Mouse (Mus musculus): Measurements from ENCODE around the gene Slc25a35. TPM values are rescaled to one million over a fixed set of nuclear protein-coding genes. Genes with fewer than 3 reads are reported as not detected.
"Not testable (repeated sequence)": the region's sequence is repeated elsewhere in the genome, so short reads cannot be mapped to it uniquely, and the experiment has no call there.

Slc25a35 gene
- polyA plus RNA-seq, 1 experiment from 2014 or later: 1.2 TPM

- 86% methylated on average over 11 of the region's 11 CpGs for WGBS
- Histone ChIP-seq H3K27ac (replicated peaks in 1 of 2; ENCODE audit: control insufficient read depth in 1 of 2, insufficient read depth in 1 of 2, low read depth in 2 of 2, low read length in 2 of 2) (no peak overlapping the region), H3K27me3 (ENCODE audit: control insufficient read depth, insufficient read depth, low read length) (no peaks in the 10 kb centered on the region), H3K36me3 (ENCODE audit: control insufficient read depth, insufficient read depth, low read length) (peaks cover 69% of the 10 kb centered on the region), H3K4me1 (ENCODE audit: control insufficient read depth in 2 of 2, insufficient read depth in 2 of 2, low read length in 2 of 2) (no peaks in the 10 kb centered on the region), H3K9me3 (ENCODE audit: control insufficient read depth, low read length) (no peaks in the 10 kb centered on the region), H3K9ac (ENCODE audit: low read length) (no peak overlapping the region), H3K4me3 (ENCODE audit: control insufficient read depth in 1 of 2, insufficient read depth in 1 of 2, low read depth in 1 of 2, low read length in 2 of 2) (no peak overlapping the region), H3K4me2 (ENCODE audit: low read length) (no peak overlapping the region)
- ATAC-seq (ENCODE audit: insufficient number of reproducible peaks, insufficient read depth, low FRiP score, low read depth): no peak
Measured at GRCm38 (mm10) chr11:68987365-68987882, 19.5 kb downstream of the Slc25a35 start.

- Histone ChIP-seq H3K9ac (ENCODE audit: low read length) (no peak overlapping the region), H3K27ac (replicated peaks in 1 of 2; ENCODE audit: control insufficient read depth in 1 of 2, insufficient read depth in 1 of 2, low read depth in 2 of 2, low read length in 2 of 2) (no peak overlapping the region), H3K4me2 (ENCODE audit: low read length) (no peak overlapping the region), H3K4me1 (ENCODE audit: control insufficient read depth in 2 of 2, insufficient read depth in 2 of 2, low read length in 2 of 2) (no peaks in the 10 kb centered on the region), H3K4me3 (ENCODE audit: control insufficient read depth in 1 of 2, insufficient read depth in 1 of 2, low read depth in 1 of 2, low read length in 2 of 2) (no peak overlapping the region), H3K36me3 (ENCODE audit: control insufficient read depth, insufficient read depth, low read length) (peaks cover 78% of the 10 kb centered on the region), H3K9me3 (ENCODE audit: control insufficient read depth, low read length) (no peaks in the 10 kb centered on the region), H3K27me3 (ENCODE audit: control insufficient read depth, insufficient read depth, low read length) (no peaks in the 10 kb centered on the region)
- 83% methylated on average over 17 of the region's 17 CpGs for WGBS
- no peak for ATAC-seq (ENCODE audit: insufficient number of reproducible peaks, insufficient read depth, low FRiP score, low read depth)
Measured at GRCm38 (mm10) chr11:68988341-68988740, 20.4 kb downstream of the Slc25a35 start.

GRCm38 (mm10) chr11:68993122-68993521, 25.2 kb downstream of the Slc25a35 start:
- H3K4me1 ChIP-seq (ENCODE audit: control insufficient read depth in 2 of 2, insufficient read depth in 2 of 2, low read length in 2 of 2): no peaks in the 10 kb centered on the region
- no peaks in the 10 kb centered on the region for H3K27me3 ChIP-seq (ENCODE audit: control insufficient read depth, insufficient read depth, low read length)
- H3K27ac ChIP-seq (replicated peaks in 1 of 2; ENCODE audit: control insufficient read depth in 1 of 2, insufficient read depth in 1 of 2, low read depth in 2 of 2, low read length in 2 of 2): no peak overlapping the region
- ATAC-seq (ENCODE audit: insufficient number of reproducible peaks, insufficient read depth, low FRiP score, low read depth): no peak
- 90% methylated on average over 7 of the region's 7 CpGs for WGBS
- H3K4me2 ChIP-seq (ENCODE audit: low read length): no peak overlapping the region
- H3K9ac ChIP-seq (ENCODE audit: low read length): no peak overlapping the region
- H3K4me3 ChIP-seq (ENCODE audit: control insufficient read depth in 1 of 2, insufficient read depth in 1 of 2, low read depth in 1 of 2, low read length in 2 of 2): no peak overlapping the region
- peaks cover 98% of the 10 kb centered on the region for H3K36me3 ChIP-seq (ENCODE audit: control insufficient read depth, insufficient read depth, low read length)
- H3K9me3 ChIP-seq (ENCODE audit: control insufficient read depth, low read length): no peaks in the 10 kb centered on the region

- 93% methylated on average over 3 of the region's 3 CpGs for WGBS
- no peak overlapping the region for H3K4me3 ChIP-seq (ENCODE audit: control insufficient read depth in 1 of 2, insufficient read depth in 1 of 2, low read depth in 1 of 2, low read length in 2 of 2)
- no peaks in the 10 kb centered on the region for H3K4me1 ChIP-seq (ENCODE audit: control insufficient read depth in 2 of 2, insufficient read depth in 2 of 2, low read length in 2 of 2)
- no peaks in the 10 kb centered on the region for H3K9me3 ChIP-seq (ENCODE audit: control insufficient read depth, low read length)
- H3K9ac ChIP-seq (ENCODE audit: low read length): no peak overlapping the region
- H3K27me3 ChIP-seq (ENCODE audit: control insufficient read depth, insufficient read depth, low read length): no peaks in the 10 kb centered on the region
- H3K27ac ChIP-seq (replicated peaks in 1 of 2; ENCODE audit: control insufficient read depth in 1 of 2, insufficient read depth in 1 of 2, low read depth in 2 of 2, low read length in 2 of 2): no peak overlapping the region
- H3K4me2 ChIP-seq (ENCODE audit: low read length): no peak overlapping the region
- no peak for ATAC-seq (ENCODE audit: insufficient number of reproducible peaks, insufficient read depth, low FRiP score, low read depth)
- peaks cover 98% of the 10 kb centered on the region for H3K36me3 ChIP-seq (ENCODE audit: control insufficient read depth, insufficient read depth, low read length)
Measured at GRCm38 (mm10) chr11:68994377-68994776, 26.4 kb downstream of the Slc25a35 start.

DNA sequence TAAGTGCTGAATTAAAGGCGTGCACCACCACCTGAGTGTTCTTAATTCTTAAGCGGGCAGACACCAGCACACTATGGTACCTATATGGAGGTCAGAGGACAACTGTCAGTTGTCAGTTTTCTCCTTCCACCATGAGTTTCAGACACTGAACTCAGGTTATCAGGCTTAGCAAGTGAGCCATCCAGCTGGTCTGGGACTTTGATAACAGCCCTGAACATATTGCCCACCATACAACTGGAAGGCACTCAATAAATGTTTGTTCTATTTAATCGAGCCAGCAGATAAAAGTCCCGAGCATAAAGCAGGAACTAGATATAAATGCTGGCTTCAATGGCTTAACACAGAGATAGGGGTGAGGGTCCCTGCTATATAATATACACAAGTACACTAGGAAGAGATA, 29.1 kb downstream of the Slc25a35 start:
- no peak overlapping the region for H3K4me3 ChIP-seq (ENCODE audit: control insufficient read depth in 1 of 2, insufficient read depth in 1 of 2, low read depth in 1 of 2, low read length in 2 of 2)
- H3K36me3 ChIP-seq (ENCODE audit: control insufficient read depth, insufficient read depth, low read length): peaks cover 98% of the 10 kb centered on the region
- ATAC-seq (ENCODE audit: insufficient number of reproducible peaks, insufficient read depth, low FRiP score, low read depth): no peak
- no peaks in the 10 kb centered on the region for H3K27me3 ChIP-seq (ENCODE audit: control insufficient read depth, insufficient read depth, low read length)
- H3K4me1 ChIP-seq (ENCODE audit: control insufficient read depth in 2 of 2, insufficient read depth in 2 of 2, low read length in 2 of 2): no peaks in the 10 kb centered on the region
- no peaks in the 10 kb centered on the region for H3K9me3 ChIP-seq (ENCODE audit: control insufficient read depth, low read length)
- H3K27ac ChIP-seq (replicated peaks in 1 of 2; ENCODE audit: control insufficient read depth in 1 of 2, insufficient read depth in 1 of 2, low read depth in 2 of 2, low read length in 2 of 2): no peak overlapping the region
- 93% methylated on average over 4 of the region's 4 CpGs for WGBS
- H3K9ac ChIP-seq (ENCODE audit: low read length): no peak overlapping the region
- H3K4me2 ChIP-seq (ENCODE audit: low read length): no peak overlapping the region

DNA sequence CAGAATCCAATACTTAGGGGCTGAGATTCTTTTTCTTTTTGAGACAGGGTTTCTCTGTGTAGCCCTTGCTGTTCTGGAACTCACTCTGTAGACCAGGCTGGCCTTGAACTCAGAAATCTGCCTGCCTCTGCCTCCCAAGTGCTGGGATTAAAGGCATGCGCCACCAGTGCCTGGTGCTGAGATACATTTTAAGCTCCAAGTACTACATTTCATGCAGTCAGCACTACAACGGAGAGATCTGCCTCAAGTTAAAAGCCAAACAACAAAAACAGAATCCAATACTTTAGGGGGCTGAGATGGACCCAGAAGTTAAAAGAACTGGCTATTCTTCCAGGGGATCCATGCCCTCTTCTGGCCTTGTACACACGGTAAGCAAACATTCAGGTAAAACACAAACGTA, 34.9 kb downstream of the Slc25a35 start:
- not testable (repeated sequence) for H3K27me3 ChIP-seq (ENCODE audit: control insufficient read depth, insufficient read depth, low read length); H3K9me3 ChIP-seq (ENCODE audit: control insufficient read depth, low read length); ATAC-seq (ENCODE audit: insufficient number of reproducible peaks, insufficient read depth, low FRiP score, low read depth); H3K27ac ChIP-seq (replicated peaks in 1 of 2; ENCODE audit: control insufficient read depth in 1 of 2, insufficient read depth in 1 of 2, low read depth in 2 of 2, low read length in 2 of 2); H3K4me3 ChIP-seq (ENCODE audit: control insufficient read depth in 1 of 2, insufficient read depth in 1 of 2, low read depth in 1 of 2, low read length in 2 of 2); H3K9ac ChIP-seq (ENCODE audit: low read length); H3K4me1 ChIP-seq (ENCODE audit: control insufficient read depth in 2 of 2, insufficient read depth in 2 of 2, low read length in 2 of 2); H3K4me2 ChIP-seq (ENCODE audit: low read length)
- WGBS: 95% methylated on average over 4 of the region's 4 CpGs
- H3K36me3 ChIP-seq (ENCODE audit: control insufficient read depth, insufficient read depth, low read length): peaks cover 62% of the 10 kb centered on the region

GRCm38 (mm10) chr11:69003592-69003991, 35.7 kb downstream of the Slc25a35 start:
- Histone ChIP-seq H3K9ac (ENCODE audit: low read length) (peak overlapping the region; percentile 31; the same call in 1 of the 2 replicates), H3K4me3 (ENCODE audit: control insufficient read depth in 1 of 2, insufficient read depth in 1 of 2, low read depth in 1 of 2, low read length in 2 of 2) (no peak overlapping the region), H3K4me2 (ENCODE audit: low read length) (no peak overlapping the region), H3K4me1 (ENCODE audit: control insufficient read depth in 2 of 2, insufficient read depth in 2 of 2, low read length in 2 of 2) (peaks cover 0 to 8% of the 10 kb centered on the region in 2 experiments; a peak in 3 of 4 replicates), H3K27me3 (ENCODE audit: control insufficient read depth, insufficient read depth, low read length) (no peaks in the 10 kb centered on the region), H3K9me3 (ENCODE audit: control insufficient read depth, low read length) (no peaks in the 10 kb centered on the region), H3K36me3 (ENCODE audit: control insufficient read depth, insufficient read depth, low read length) (peaks cover 54% of the 10 kb centered on the region), H3K27ac (replicated peaks in 1 of 2; ENCODE audit: control insufficient read depth in 1 of 2, insufficient read depth in 1 of 2, low read depth in 2 of 2, low read length in 2 of 2) (no peak overlapping the region)
- WGBS: 42% methylated on average over 4 of the region's 4 CpGs
- no peak for ATAC-seq (ENCODE audit: insufficient number of reproducible peaks, insufficient read depth, low FRiP score, low read depth)

GRCm38 (mm10) chr11:69005193-69005592, 37.3 kb downstream of the Slc25a35 start:
- 79% methylated on average over 7 of the region's 7 CpGs for WGBS
- Histone ChIP-seq H3K4me2 (ENCODE audit: low read length) (no peak overlapping the region), H3K36me3 (ENCODE audit: control insufficient read depth, insufficient read depth, low read length) (peaks cover 38% of the 10 kb centered on the region), H3K9ac (ENCODE audit: low read length) (no peak overlapping the region), H3K4me1 (ENCODE audit: control insufficient read depth in 2 of 2, insufficient read depth in 2 of 2, low read length in 2 of 2) (peaks cover 0 to 8% of the 10 kb centered on the region in 2 experiments; a peak in 3 of 4 replicates), H3K4me3 (ENCODE audit: control insufficient read depth in 1 of 2, insufficient read depth in 1 of 2, low read depth in 1 of 2, low read length in 2 of 2) (no peak overlapping the region), H3K27me3 (ENCODE audit: control insufficient read depth, insufficient read depth, low read length) (no peaks in the 10 kb centered on the region), H3K9me3 (ENCODE audit: control insufficient read depth, low read length) (no peaks in the 10 kb centered on the region), H3K27ac (replicated peaks in 1 of 2; ENCODE audit: control insufficient read depth in 1 of 2, insufficient read depth in 1 of 2, low read depth in 2 of 2, low read length in 2 of 2) (no peak overlapping the region)
- no peak for ATAC-seq (ENCODE audit: insufficient number of reproducible peaks, insufficient read depth, low FRiP score, low read depth)

Measured in heart, embryonic 14.5 days (tissue).